Mouse (Mus musculus): ENCODE measurements around the gene Sdhb.

Gene Sdhb

GRCm38 (mm10) chr4:140960781-140961466, at the start of gene Sdhb:
TSS of gene Sdhb (plus strand) at chr4:140961203.
- DNase-seq, result peak; percentile 94

- no peak for DNase-seq
These were observed 49.6 kb upstream of the Sdhb start for GRCm38 (mm10) chr4:140911416-140911815.

GRCm38 (mm10) chr4:140912271-140912833, 48.7 kb upstream of the Sdhb start:
- no peak for DNase-seq

GRCm38 (mm10) chr4:140913565-140913964, 47.4 kb upstream of the Sdhb start:
- DNase-seq, result no peak

- DNase-seq, result no peak
These were observed 46.3 kb upstream of the Sdhb start for GRCm38 (mm10) chr4:140914731-140915131.

- DNase-seq, result no peak
These were observed 45.8 kb upstream of the Sdhb start for GRCm38 (mm10) chr4:140915235-140915634.

- DNase-seq, result no peak
These were observed 44.7 kb upstream of the Sdhb start for GRCm38 (mm10) chr4:140916296-140916695.

GRCm38 (mm10) chr4:140917451-140917850, 43.6 kb upstream of the Sdhb start:
- DNase-seq, result no peak

- DNase-seq, result no peak
These were observed 40.8 kb upstream of the Sdhb start for GRCm38 (mm10) chr4:140919974-140920836.

GRCm38 (mm10) chr4:140922508-140922907, 38.5 kb upstream of the Sdhb start:
- no peak for DNase-seq

GRCm38 (mm10) chr4:140925648-140926047, 35.4 kb upstream of the Sdhb start:
- DNase-seq, result no peak

- DNase-seq, result no peak
These were observed 32.7 kb upstream of the Sdhb start for GRCm38 (mm10) chr4:140928349-140928748.

- no peak for DNase-seq
These were observed 31.3 kb upstream of the Sdhb start for GRCm38 (mm10) chr4:140929745-140930144.

- no peak for DNase-seq
These were observed 30.0 kb upstream of the Sdhb start for GRCm38 (mm10) chr4:140930900-140931470.

- DNase-seq, result no peak
These were observed 25.4 kb upstream of the Sdhb start for GRCm38 (mm10) chr4:140935643-140936042.

GRCm38 (mm10) chr4:140944356-140944755, 16.6 kb upstream of the Sdhb start:
- DNase-seq, result no peak

- DNase-seq, result no peak
These were observed 16.0 kb upstream of the Sdhb start for GRCm38 (mm10) chr4:140944961-140945442.

GRCm38 (mm10) chr4:140945571-140945970, 15.4 kb upstream of the Sdhb start:
- no peak for DNase-seq

- no peak for DNase-seq
These were observed 15.0 kb upstream of the Sdhb start for GRCm38 (mm10) chr4:140946048-140946447.

- DNase-seq, result no peak
These were observed 14.3 kb upstream of the Sdhb start for GRCm38 (mm10) chr4:140946580-140947205.

GRCm38 (mm10) chr4:140947487-140948440, 13.2 kb upstream of the Sdhb start:
- no peak for DNase-seq

GRCm38 (mm10) chr4:140948481-140948880, 12.5 kb upstream of the Sdhb start:
- no peak for DNase-seq
